Mouse (Mus musculus) spleen, postnatal 4 days (tissue): ENCODE data around the gene Flt1.
A peak's percentile ranks its signal among the peaks of the same experiment; 100 is the strongest.
"Not testable (repeated sequence)": the region's sequence is repeated elsewhere in the genome, so short reads cannot be mapped to it uniquely, and the experiment has no call there.

Source experiments
- DNase-seq, 2 experiments: peaks; one replicate each; pipeline ENCODE4 v3.0.0; 2022; ENCODE audit warnings: low spot score in 2 of 2

The Flt1 gene

GRCm38 (mm10) chr5:147614659-147615058 is 111.2 kb downstream of the Flt1 start:
- no peak for DNase-seq

GRCm38 (mm10) chr5:147611348-147611747 is 114.5 kb downstream of the Flt1 start:
- DNase-seq = not testable (repeated sequence)

- DNase-seq = no peak
Measured at GRCm38 (mm10) chr5:147607256-147607975, 118.4 kb downstream of the Flt1 start.

- DNase-seq = no peak
Measured at GRCm38 (mm10) chr5:147606751-147607150, 119.1 kb downstream of the Flt1 start.

- no peak for DNase-seq
Measured at GRCm38 (mm10) chr5:147601460-147602360, 124.1 kb downstream of the Flt1 start.

GRCm38 (mm10) chr5:147597825-147598224 is 128.0 kb downstream of the Flt1 start:
- no peak for DNase-seq

- peak in 1 of 2 experiments; percentile 18 for DNase-seq
Measured at GRCm38 (mm10) chr5:147589814-147590213, 136.0 kb downstream of the Flt1 start.

- DNase-seq = no peak
Measured at GRCm38 (mm10) chr5:147585070-147585469, 140.7 kb downstream of the Flt1 start.

- DNase-seq = no peak
Measured at GRCm38 (mm10) chr5:147584648-147585047, 141.2 kb downstream of the Flt1 start.

- DNase-seq = peak; percentile 64 to 91
Measured at GRCm38 (mm10) chr5:147583702-147584298, 142.0 kb downstream of the Flt1 start.

GRCm38 (mm10) chr5:147580181-147580580 is 145.6 kb downstream of the Flt1 start:
- DNase-seq = no peak

- no peak for DNase-seq
Measured at GRCm38 (mm10) chr5:147579691-147580090, 146.1 kb downstream of the Flt1 start.

- DNase-seq = no peak
Measured at GRCm38 (mm10) chr5:147579148-147579547, 146.7 kb downstream of the Flt1 start.

GRCm38 (mm10) chr5:147577003-147577402 is 148.8 kb downstream of the Flt1 start:
- DNase-seq = peak in 1 of 2 experiments; percentile 52

- DNase-seq = peak; percentile 22 to 61
Measured at GRCm38 (mm10) chr5:147574517-147574916, 151.3 kb downstream of the Flt1 start.

GRCm38 (mm10) chr5:147573555-147573954 is 152.3 kb downstream of the Flt1 start:
- no peak for DNase-seq

- peak in 1 of 2 experiments; percentile 46 for DNase-seq
Measured at GRCm38 (mm10) chr5:147572695-147573094, 153.1 kb downstream of the Flt1 start.

GRCm38 (mm10) chr5:147566335-147566734 is 159.5 kb downstream of the Flt1 start:
- no peak for DNase-seq

GRCm38 (mm10) chr5:147565444-147565843 is 160.4 kb downstream of the Flt1 start:
- DNase-seq = no peak

- no peak for DNase-seq
Measured at GRCm38 (mm10) chr5:147564140-147564590, 161.6 kb downstream of the Flt1 start.

GRCm38 (mm10) chr5:147563511-147564139 is 162.2 kb downstream of the Flt1 start:
- no peak for DNase-seq

- DNase-seq = not testable (repeated sequence)
Measured at GRCm38 (mm10) chr5:147557641-147558040, 168.2 kb downstream of the Flt1 start.
